Mouse (Mus musculus): ENCODE measurements around the gene Ppard.
"Not testable (repeated sequence)": the region's sequence is repeated elsewhere in the genome, so short reads cannot be mapped to it uniquely, and the experiment has no call there.

Ppard gene

GRCm38 (mm10) chr17:28313212-28313879 is 80.8 kb downstream of the Ppard start, which contains the start of gene Fance:
Gene Fance (plus strand): TSS chr17:28313519.
- peak; percentile 100 for DNase-seq (ENCODE audit: low read depth, low spot score)

- no peak for DNase-seq (ENCODE audit: low read depth, low spot score)
Measured at GRCm38 (mm10) chr17:28313880-28314225, 81.4 kb downstream of the Ppard start.

DNA sequence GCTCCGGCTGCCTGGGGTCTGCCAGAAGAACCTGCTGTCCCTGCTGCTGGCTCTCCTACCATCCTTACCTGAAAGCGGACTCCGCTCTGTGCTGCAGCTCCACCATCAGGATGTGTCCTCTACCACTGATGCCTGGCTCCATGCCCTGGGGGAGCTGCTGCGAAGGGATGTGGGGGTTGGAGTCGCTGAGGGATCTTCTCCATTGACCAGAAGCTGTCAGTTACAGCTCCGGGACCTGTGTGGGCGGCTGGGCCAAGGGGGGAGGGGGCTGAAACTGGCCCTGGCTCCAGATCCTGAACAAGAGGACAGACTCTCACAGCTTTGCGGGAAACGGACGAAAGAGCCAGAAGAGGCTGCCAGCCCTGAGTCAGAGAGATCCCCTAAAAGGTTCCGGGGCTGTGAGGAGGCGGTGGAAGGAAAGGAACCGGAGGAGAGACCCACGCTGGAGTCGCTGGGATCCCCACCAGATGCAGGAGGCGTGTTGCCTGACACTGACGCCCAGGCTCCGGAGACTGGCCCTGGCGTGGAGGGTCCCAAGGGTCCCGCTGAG is 83.2 kb downstream of the Ppard start:
- DNase-seq (ENCODE audit: low read depth, low spot score), result no peak

DNA sequence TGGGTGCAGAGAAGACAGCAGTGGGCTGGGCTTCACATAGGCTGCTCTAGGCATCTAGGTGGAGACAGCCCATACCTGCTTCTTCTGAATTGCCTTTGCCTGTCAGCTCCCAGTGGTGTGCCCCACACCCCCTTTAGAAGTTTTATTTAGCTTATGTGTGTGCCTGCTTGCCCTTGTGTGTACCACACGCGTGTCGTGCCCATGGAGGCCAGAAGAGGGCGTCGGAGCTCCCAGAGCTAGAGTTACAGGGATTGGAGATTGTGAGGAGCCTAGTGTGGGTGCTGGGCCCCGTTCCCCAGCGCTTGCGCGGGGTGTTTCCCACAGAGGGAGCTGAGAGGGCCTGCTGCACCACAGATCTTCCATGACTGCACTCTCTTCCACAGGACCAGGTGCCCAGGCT is 84.0 kb downstream of the Ppard start:
- DNase-seq (ENCODE audit: low read depth, low spot score), result peak; percentile 68

- peak; percentile 47 for DNase-seq (ENCODE audit: low read depth, low spot score)
Measured at GRCm38 (mm10) chr17:28317091-28317490, 84.6 kb downstream of the Ppard start.

GRCm38 (mm10) chr17:28317725-28318124 is 85.2 kb downstream of the Ppard start:
- DNase-seq (ENCODE audit: low read depth, low spot score), result no peak

- DNase-seq (ENCODE audit: low read depth, low spot score), result no peak
Measured at GRCm38 (mm10) chr17:28321700-28322099, 89.2 kb downstream of the Ppard start.

DNA sequence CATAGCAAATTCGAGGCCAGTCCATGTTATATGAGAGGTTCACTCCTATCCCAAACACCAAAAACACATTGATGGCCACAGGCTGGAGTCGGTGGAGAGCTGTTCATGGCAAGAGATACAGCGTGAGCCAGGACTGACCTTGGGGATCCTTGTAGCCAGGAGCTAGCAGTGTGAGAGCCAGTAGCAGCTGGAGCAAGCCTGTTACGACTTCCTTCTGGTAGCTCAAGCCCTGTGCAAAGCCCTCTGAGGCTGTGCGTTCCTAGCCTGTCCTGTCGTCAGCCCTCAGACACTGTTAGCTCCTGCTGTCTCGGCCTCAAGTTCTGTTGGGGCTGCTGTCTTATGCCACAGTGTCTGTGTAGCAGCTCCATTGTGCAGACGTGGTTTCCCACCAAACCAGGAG is 91.3 kb downstream of the Ppard start:
- peak; percentile 71 for DNase-seq (ENCODE audit: low read depth, low spot score)

- peak; percentile 79 for DNase-seq (ENCODE audit: low read depth, low spot score)
Measured at GRCm38 (mm10) chr17:28324416-28324815, 91.9 kb downstream of the Ppard start.

DNA sequence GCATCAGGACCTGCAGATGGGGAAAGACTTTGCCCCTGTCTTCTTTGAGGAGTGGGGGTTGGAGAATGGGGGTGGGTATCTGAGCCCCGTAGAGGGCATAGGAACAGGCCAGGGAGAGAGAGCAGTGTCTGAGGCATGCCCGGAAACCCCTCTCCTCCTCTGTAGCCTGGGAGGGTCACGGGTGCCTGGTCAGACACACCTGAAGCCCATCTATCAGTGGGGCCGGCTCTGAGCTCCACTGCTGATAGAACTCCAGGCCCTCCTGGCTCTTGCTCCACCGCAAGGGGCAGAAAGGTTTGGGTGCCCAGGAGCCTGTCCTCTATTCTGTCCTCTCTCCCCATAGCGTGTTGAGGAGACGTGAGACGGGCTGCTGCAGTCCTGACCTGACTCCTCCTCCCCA is 93.3 kb downstream of the Ppard start:
- no peak for DNase-seq (ENCODE audit: low read depth, low spot score)

DNA sequence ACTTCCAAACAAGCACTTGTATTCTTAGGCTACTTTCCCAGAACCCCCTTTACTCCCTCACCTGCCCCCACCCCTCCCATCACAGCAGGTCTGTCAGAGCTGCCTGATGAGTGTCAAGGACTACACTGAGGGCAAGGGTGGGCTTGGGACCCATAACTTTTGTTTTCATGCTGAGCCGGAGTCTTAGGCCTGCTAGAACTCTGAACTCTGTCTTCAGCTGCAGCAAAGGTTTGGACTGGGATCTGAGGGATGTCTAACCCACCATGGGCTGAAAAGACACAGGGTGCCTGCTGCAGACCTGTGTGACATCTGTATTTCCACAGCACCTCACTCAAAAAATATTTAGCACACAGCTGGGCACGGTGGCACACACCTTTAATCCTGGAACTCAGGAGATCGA is 94.5 kb downstream of the Ppard start:
- DNase-seq (ENCODE audit: low read depth, low spot score), result no peak

GRCm38 (mm10) chr17:28327673-28328325 is 95.3 kb downstream of the Ppard start:
- peak; percentile 59 for DNase-seq (ENCODE audit: low read depth, low spot score)

GRCm38 (mm10) chr17:28328366-28328928 is 95.9 kb downstream of the Ppard start, which contains the start of gene Rpl10a:
Gene Rpl10a (plus strand): TSS chr17:28328471.
- peak; percentile 97 for DNase-seq (ENCODE audit: low read depth, low spot score)

- peak; percentile 42 for DNase-seq (ENCODE audit: low read depth, low spot score)
Measured at GRCm38 (mm10) chr17:28328946-28329345, 96.4 kb downstream of the Ppard start.

DNA sequence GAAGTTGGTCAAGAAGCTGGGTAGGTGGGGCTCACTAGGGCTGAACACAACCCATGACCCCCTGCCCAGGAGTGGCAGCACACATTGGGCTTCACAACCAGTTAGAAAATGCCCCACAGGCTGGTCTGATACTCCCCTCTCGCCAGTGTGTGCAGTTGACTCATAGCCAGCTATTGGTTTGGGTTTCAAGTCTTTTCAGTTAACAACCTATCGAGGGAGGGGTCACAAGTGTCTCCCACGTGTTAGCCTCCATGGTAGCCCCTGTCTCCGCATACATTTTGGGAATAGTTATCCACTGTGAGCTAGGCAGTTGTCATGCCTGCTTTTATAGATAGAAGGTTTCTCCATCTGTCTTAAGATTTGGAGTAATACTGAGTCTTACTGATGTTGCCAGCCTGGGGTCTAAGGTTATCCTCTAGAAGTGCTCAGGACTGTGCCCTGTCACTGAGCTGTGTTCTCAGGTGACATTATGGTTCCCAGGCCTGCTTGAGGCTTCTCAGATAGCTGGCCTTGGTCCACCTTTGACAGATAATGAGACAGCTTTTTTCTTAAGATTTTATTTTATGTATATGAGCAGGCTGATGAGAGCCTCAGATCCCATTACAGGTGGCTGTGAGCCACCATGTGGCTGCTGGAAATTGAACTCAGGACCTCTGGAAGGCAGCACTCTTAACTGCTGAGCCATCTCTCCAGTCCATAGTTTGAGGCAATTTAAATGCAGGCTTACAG is 97.2 kb downstream of the Ppard start:
- peak; percentile 66 for DNase-seq (ENCODE audit: low read depth, low spot score)

GRCm38 (mm10) chr17:28330232-28330546 is 97.7 kb downstream of the Ppard start:
- no peak for DNase-seq (ENCODE audit: low read depth, low spot score)

- DNase-seq (ENCODE audit: low read depth, low spot score), result not testable (repeated sequence)
Measured at GRCm38 (mm10) chr17:28330590-28330989, 98.1 kb downstream of the Ppard start.

DNA sequence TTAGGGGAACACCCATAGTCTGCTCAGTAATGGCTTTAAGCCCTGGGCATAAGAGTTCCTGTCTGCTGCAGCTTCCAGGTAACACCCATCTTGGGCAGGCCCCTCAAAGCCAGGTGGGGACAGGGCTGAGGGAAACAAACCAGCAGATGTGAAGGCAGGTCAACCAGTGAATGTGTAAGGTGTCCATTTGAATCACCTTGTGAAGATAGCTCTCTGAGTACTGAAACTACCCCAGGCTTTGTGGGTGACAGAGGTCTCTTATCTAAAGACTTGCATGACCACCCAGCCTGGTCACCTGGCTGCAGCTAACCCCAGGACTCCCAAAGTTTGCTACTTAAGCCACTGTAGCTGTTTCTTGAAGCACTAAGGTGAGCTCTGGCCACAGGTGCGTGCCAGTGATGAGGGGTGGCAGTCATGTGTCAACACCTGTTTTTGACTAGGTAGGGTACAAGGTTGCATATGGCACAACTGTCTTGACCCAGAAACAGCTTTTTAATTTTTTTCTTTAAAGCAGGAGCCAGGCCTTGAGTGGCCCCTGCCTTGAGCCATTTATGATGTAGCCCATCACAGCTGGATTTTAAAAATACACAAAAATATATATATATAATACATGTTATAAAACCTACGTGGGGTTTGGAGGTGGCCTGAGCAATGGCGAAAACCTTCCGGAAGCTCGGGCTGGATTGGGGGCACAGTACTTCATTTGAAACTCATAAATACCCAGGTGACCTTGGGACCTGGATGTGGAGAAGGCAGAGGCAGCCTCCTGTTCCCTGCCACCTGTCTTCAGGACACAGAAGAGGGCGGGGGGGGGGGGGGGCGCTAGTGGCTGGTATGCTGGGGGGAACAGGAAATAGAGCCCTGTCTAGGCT is 99.0 kb downstream of the Ppard start:
- peak; percentile 71 for DNase-seq (ENCODE audit: low read depth, low spot score)

- DNase-seq (ENCODE audit: low read depth, low spot score), result peak; percentile 84
Measured at GRCm38 (mm10) chr17:28332113-28332914, 99.8 kb downstream of the Ppard start.

GRCm38 (mm10) chr17:28332915-28333546 is 100.5 kb downstream of the Ppard start:
- peak; percentile 55 for DNase-seq (ENCODE audit: low read depth, low spot score)

All from ZHBTc4 (cell line).